Mouse (Mus musculus) testis, adult 2 months (tissue): ENCODE data around the gene Nwd2. TPM values are rescaled to one million over a fixed set of nuclear protein-coding genes. Genes with fewer than 3 reads are reported as not detected.

ENCODE experiments used
- H3K27ac ChIP-seq: fragments of 200-500 bp; 2 replicates; pipeline ENCODE4 v1.5.1; 2012; ENCODE audit warnings: low read depth, low read length; ENCODE audit not compliant: control insufficient read depth, insufficient read depth
- H3K27me3 ChIP-seq: fragments of 200-500 bp; 2 replicates; pipeline ENCODE4 v1.6.1; 2012; ENCODE audit warnings: mild to moderate bottlenecking, low read length, moderate library complexity; ENCODE audit not compliant: control insufficient read depth, insufficient read depth
- H3K36me3 ChIP-seq: fragments of 200-500 bp; 2 replicates; pipeline ENCODE4 v1.6.1; 2012; ENCODE audit warnings: mild to moderate bottlenecking, low read length; ENCODE audit not compliant: control insufficient read depth, insufficient read depth
- H3K4me1 ChIP-seq: fragments of 200-500 bp; 2 replicates; pipeline ENCODE4 v1.6.1; 2012; ENCODE audit warnings: low read length; ENCODE audit not compliant: control insufficient read depth, insufficient read depth
- H3K4me3 ChIP-seq: fragments of 200-500 bp; 2 replicates; pipeline ENCODE4 v1.5.1; 2012; ENCODE audit warnings: low read depth, mild to moderate bottlenecking, low read length, moderate library complexity, mixed read lengths; ENCODE audit not compliant: control insufficient read depth
- CTCF ChIP-seq: fragments of 200-500 bp; IDR thresholded peaks from 2 replicates; pipeline ENCODE4 v1.5.1; 2012; ENCODE audit warnings: low read depth, mild to moderate bottlenecking, inconsistent platforms, low read length, moderate library complexity; ENCODE audit not compliant: control insufficient read depth, insufficient read depth, insufficient replicate concordance
- POLR2A ChIP-seq: fragments of 200-500 bp; IDR thresholded peaks from 2 replicates; pipeline ENCODE4 v1.6.1; 2012; ENCODE audit warnings: low read depth, mild to moderate bottlenecking, inconsistent platforms, low read length, moderate library complexity; ENCODE audit not compliant: control insufficient read depth
- polyA plus RNA-seq: library from polyadenylated mRNA; depleted of rRNA; stranded (reverse); fragments of >200 nt; gene quantifications from 2 replicates; pipeline ENCODE4 v1.2.3, GENCODE M21; 2012

The Nwd2 gene
- polyA plus RNA-seq, 1 experiment: 0.84 TPM

DNA sequence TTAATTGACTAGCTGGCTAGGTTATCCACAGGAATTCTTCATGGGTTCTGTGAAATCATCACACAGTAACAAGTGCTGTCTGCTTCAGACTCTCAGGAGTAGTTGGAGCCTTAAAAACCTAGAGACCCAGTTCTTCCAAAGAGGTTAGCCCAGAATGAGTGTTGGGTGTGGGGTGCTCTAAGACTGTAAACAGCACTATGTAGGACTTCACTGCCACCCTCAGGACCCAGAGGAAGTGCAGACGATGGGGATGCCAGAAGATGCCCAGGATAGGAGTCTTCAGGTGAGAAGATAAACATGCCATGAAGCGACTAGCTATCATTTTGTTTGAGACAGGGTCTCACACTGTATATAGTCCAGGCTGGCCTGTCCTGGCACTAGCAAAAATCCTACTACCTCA, 715 bp upstream of the Nwd2 start:
- no peak overlapping the region for H3K27ac ChIP-seq
- H3K36me3 ChIP-seq: no peaks in the 10 kb centered on the region
- H3K27me3 ChIP-seq: no peaks in the 10 kb centered on the region
- no peaks in the 10 kb centered on the region for H3K4me1 ChIP-seq
- H3K4me3 ChIP-seq: no peak overlapping the region
- TF ChIP-seq CTCF: no peak

GRCm38 (mm10) chr5:63649533-63650464, 897 bp downstream of the Nwd2 start:
- TF ChIP-seq POLR2A: no peak
- no peak for TF ChIP-seq CTCF
- Histone ChIP-seq H3K27ac (no peak overlapping the region), H3K27me3 (no peaks in the 10 kb centered on the region), H3K4me1 (no peaks in the 10 kb centered on the region), H3K4me3 (no peak overlapping the region), H3K36me3 (no peaks in the 10 kb centered on the region)

GRCm38 (mm10) chr5:63651813-63652212, 2.9 kb downstream of the Nwd2 start:
- Histone ChIP-seq H3K27me3 (no peaks in the 10 kb centered on the region), H3K4me1 (no peaks in the 10 kb centered on the region)

DNA sequence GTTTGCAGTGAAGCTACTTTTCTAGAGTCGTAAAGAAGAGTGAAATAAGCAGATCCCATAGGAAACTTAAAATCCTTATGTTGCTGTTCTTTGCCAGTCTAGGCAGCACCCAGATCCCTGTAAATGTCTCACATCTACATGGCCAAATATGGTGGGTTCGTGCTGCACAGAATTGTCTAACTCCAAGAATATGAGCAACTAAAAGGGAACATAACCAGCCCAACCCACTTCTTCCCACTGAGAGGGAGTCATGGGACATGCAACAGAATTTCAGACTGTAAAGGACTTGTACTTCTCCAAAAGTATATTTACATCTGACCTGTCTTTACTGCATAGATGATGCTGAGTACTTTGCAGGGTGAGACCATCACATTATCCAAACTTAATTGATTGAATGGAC, 3.8 kb downstream of the Nwd2 start:
- no peak for TF ChIP-seq CTCF
- no peak for TF ChIP-seq POLR2A
- Histone ChIP-seq H3K27ac (no peak overlapping the region), H3K36me3 (no peaks in the 10 kb centered on the region), H3K4me1 (no peaks in the 10 kb centered on the region), H3K4me3 (no peak overlapping the region), H3K27me3 (no peaks in the 10 kb centered on the region)

More at GRCm38 (mm10) chr5:63651813-63652212, 2.9 kb downstream of the Nwd2 start:
- TF ChIP-seq CTCF (no peak), POLR2A (no peak)
- Histone ChIP-seq H3K4me3 (no peak overlapping the region), H3K27ac (no peak overlapping the region), H3K36me3 (no peaks in the 10 kb centered on the region)

DNA sequence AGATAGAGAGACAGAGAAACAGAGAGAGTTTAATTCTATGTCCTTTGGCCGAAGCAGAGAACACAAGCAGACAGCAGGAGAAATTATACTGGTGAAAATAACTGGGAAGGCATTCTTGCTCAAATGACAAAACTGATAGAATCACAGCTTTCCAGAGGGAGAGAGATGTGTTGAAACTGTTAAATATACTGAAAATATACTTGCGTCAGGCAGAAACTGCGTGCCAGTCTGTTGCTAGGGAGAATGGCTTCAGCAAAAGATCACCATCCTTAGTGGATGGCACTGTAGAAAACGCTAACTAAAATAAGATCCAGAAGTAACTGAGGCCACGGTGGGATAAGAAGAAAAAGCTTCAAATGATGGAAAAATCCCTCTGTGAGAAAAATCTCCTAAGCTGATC, 18.0 kb downstream of the Nwd2 start:
- no peaks in the 10 kb centered on the region for H3K36me3 ChIP-seq
- H3K27me3 ChIP-seq: no peaks in the 10 kb centered on the region

GRCm38 (mm10) chr5:63675934-63676333, 27.0 kb downstream of the Nwd2 start:
- TF ChIP-seq CTCF (no peak), POLR2A (no peak)
- H3K27me3 ChIP-seq: no peaks in the 10 kb centered on the region
- H3K27ac ChIP-seq: no peak overlapping the region
- H3K36me3 ChIP-seq: no peaks in the 10 kb centered on the region
- no peaks in the 10 kb centered on the region for H3K4me1 ChIP-seq
- H3K4me3 ChIP-seq: no peak overlapping the region

More for the DNA sequence above, 18.0 kb downstream of the Nwd2 start:
- TF ChIP-seq CTCF (no peak), POLR2A (no peak)
- Histone ChIP-seq H3K27ac (no peak overlapping the region), H3K4me3 (no peak overlapping the region), H3K4me1 (no peaks in the 10 kb centered on the region)

GRCm38 (mm10) chr5:63689084-63689483, 40.2 kb downstream of the Nwd2 start:
- Histone ChIP-seq H3K4me1 (no peaks in the 10 kb centered on the region), H3K36me3 (no peaks in the 10 kb centered on the region), H3K27me3 (no peaks in the 10 kb centered on the region), H3K4me3 (no peak overlapping the region), H3K27ac (no peak overlapping the region)
- TF ChIP-seq POLR2A: no peak
- no peak for TF ChIP-seq CTCF
